Mouse (Mus musculus) spleen, adult 2 months (tissue): ENCODE data around the gene Dhdh. TPM values are rescaled to one million over a fixed set of nuclear protein-coding genes. Genes with fewer than 3 reads are reported as not detected.

Experiments
- DNase-seq, 2 experiments: peaks; one replicate each; pipeline versions ENCODE4 v3.0.0 to v3.0.0-alpha.2; 2012 to 2021; ENCODE audit warnings: low spot score in 2 of 2, low read depth in 1 of 2
- H3K27ac ChIP-seq: fragments of 200-500 bp; 2 replicates; pipeline ENCODE4 v1.5.1; 2012; ENCODE audit warnings: low read length, inconsistent platforms; ENCODE audit not compliant: insufficient read depth
- H3K27me3 ChIP-seq: fragments of 200-500 bp; 2 replicates; pipeline ENCODE4 v1.6.1; 2012; ENCODE audit warnings: mild to moderate bottlenecking, moderate library complexity, low read length, inconsistent platforms; ENCODE audit not compliant: control insufficient read depth, insufficient read depth
- H3K36me3 ChIP-seq: fragments of 200-500 bp; 2 replicates; pipeline ENCODE4 v1.6.1; 2012; ENCODE audit warnings: mild to moderate bottlenecking, low read length, inconsistent platforms; ENCODE audit not compliant: control insufficient read depth, insufficient read depth
- H3K4me1 ChIP-seq: fragments of 200-500 bp; 2 replicates; pipeline ENCODE4 v1.6.1; 2011; ENCODE audit warnings: inconsistent platforms; ENCODE audit not compliant: control insufficient read depth, insufficient read depth, insufficient read length
- H3K4me3 ChIP-seq: fragments of 200-500 bp; 2 replicates; pipeline ENCODE4 v1.5.1; 2011; ENCODE audit warnings: mild to moderate bottlenecking, inconsistent platforms; ENCODE audit not compliant: insufficient read depth, insufficient read length; ENCODE audit errors: extremely low read depth
- CTCF ChIP-seq: fragments of 200-500 bp; IDR thresholded peaks from 2 replicates; pipeline ENCODE4 v1.5.1; 2011; ENCODE audit warnings: mild to moderate bottlenecking, inconsistent platforms; ENCODE audit not compliant: insufficient read depth, insufficient read length, insufficient replicate concordance; ENCODE audit errors: extremely low read depth
- POLR2A ChIP-seq: fragments of 200-500 bp; IDR thresholded peaks from 2 replicates; pipeline ENCODE4 v1.6.1; 2011; ENCODE audit warnings: low read depth, low read length, inconsistent platforms
- WGBS: fragments of 180-500 bp; shearing (Covaris S2); methylation state at CpG from one replicate; pipeline ENCODE4 v1.1.7; 2018; 5-methylcytosine and 5-hydroxymethylcytosine counted together
- polyA plus RNA-seq: library from polyadenylated mRNA; depleted of rRNA; stranded (reverse); fragments of >200 nt; gene quantifications from 2 replicates; pipeline ENCODE4 v1.2.3, GENCODE M21; 2012

The Dhdh gene
- polyA plus RNA-seq, 1 experiment: 1.6 TPM

DNA sequence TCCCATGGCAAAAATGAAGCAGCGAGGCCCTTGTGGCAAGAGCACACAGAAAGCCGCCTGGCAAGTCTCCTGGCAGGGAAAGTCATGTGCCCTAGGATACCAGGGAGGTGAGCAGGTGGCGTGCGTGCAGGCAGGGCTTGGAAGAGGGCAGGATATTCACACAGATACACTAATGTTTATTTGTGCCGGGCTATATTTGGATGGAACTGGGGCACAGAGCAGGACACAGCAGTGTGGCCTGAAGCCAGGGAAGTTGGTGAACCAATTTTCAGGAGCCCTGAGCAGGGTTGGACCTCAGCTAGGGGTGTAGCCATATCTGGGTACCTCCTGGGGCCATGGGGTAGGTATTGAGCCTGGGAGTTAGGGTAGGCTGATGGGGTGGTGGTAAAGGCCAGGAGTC, 4.3 kb upstream of the Dhdh start:
- Histone ChIP-seq H3K36me3 (peaks cover 19% of the 10 kb centered on the region), H3K4me3 (no peak overlapping the region), H3K4me1 (no peaks in the 10 kb centered on the region), H3K27me3 (no peaks in the 10 kb centered on the region), H3K27ac (no peak overlapping the region)
- WGBS: 95% methylated on average over 5 of the region's 5 CpGs
- TF ChIP-seq POLR2A: no peak
- no peak for TF ChIP-seq CTCF
- no peak for DNase-seq

DNA sequence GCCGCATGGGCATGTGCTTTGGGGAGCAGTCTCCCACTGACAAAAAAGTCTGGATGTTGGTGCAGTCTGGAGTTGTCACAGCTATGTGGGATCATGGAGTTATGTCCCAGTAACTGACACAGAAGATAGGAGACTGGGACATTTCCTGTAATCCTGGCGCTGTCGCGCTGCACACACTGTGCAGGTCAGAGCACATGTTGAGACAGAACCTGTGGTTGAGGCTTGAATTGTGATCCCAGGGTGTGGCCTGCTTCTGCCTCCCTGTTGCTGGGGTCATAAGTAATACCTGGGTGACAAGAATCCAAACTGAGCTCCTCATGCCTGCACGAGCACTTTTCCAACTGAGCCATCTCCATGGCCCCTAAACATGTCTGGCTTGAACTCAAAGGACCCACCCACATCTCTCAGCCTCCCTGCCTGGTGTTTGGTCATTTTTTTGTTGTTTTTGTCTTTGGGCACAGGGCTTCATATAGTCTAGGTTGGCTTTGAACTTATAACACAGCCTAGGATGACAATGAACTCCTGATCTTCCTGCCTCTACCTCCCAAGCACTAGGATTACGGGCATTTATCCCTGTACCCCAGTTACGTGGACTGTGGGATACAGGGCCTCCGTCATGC, 3.7 kb upstream of the Dhdh start:
- Histone ChIP-seq H3K36me3 (peaks cover 18% of the 10 kb centered on the region), H3K4me1 (no peaks in the 10 kb centered on the region), H3K27ac (no peak overlapping the region), H3K27me3 (no peaks in the 10 kb centered on the region), H3K4me3 (no peak overlapping the region)
- no peak for DNase-seq
- TF ChIP-seq CTCF: no peak
- TF ChIP-seq POLR2A: no peak
- WGBS: 95% methylated on average over 8 of the region's 8 CpGs

DNA sequence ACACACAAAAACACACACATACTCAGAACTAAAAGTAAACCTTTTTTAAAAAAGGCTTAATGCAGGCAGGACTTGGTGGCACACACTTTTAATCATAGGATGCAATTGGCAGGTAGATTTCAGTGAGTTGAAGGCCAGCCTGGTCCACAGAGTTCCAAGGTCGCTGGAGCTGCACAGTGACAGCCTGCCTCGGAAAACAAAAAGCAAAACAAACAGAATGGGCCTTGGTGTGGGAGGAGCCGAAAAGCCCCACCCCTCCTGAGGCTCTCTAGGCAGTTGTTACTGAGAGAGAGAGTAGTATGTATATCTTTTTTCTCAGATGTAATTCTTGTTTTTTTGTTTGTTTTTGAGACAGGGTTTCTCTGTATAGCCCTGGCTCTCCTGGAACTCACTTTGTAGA, 2.7 kb upstream of the Dhdh start:
- no peaks in the 10 kb centered on the region for H3K27me3 ChIP-seq
- no peak for DNase-seq
- H3K27ac ChIP-seq: no peak overlapping the region
- peaks cover 14% of the 10 kb centered on the region for H3K36me3 ChIP-seq
- H3K4me1 ChIP-seq: no peaks in the 10 kb centered on the region
- TF ChIP-seq POLR2A: no peak
- TF ChIP-seq CTCF: no peak
- WGBS: 31% methylated on average over 3 of the region's 3 CpGs
- H3K4me3 ChIP-seq: no peak overlapping the region

DNA sequence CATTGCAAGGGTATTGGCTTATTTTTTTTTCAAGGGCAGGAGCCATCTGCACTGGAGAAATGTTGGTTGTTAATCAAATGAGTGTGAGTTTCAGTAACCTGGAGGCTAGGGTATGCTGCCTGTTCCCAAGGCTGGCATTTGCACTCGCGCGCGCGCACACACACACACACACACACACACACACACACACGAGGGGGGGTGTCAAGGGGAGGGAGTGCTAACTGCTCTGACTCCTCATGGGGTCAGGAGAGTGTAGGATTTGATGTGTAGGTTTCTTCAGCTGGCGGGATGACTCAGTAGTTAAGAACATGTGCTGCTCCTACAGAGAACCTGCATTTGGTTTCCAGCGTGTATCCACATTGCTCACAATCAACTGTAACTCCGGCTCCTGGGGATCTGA, 2.2 kb upstream of the Dhdh start:
- 71% methylated on average over 9 of the region's 9 CpGs for WGBS
- H3K27ac ChIP-seq: no peak overlapping the region
- H3K4me1 ChIP-seq: no peaks in the 10 kb centered on the region
- no peak for DNase-seq
- no peak for TF ChIP-seq CTCF
- TF ChIP-seq POLR2A: no peak
- peaks cover 12% of the 10 kb centered on the region for H3K36me3 ChIP-seq
- no peak overlapping the region for H3K4me3 ChIP-seq
- H3K27me3 ChIP-seq: no peaks in the 10 kb centered on the region

DNA sequence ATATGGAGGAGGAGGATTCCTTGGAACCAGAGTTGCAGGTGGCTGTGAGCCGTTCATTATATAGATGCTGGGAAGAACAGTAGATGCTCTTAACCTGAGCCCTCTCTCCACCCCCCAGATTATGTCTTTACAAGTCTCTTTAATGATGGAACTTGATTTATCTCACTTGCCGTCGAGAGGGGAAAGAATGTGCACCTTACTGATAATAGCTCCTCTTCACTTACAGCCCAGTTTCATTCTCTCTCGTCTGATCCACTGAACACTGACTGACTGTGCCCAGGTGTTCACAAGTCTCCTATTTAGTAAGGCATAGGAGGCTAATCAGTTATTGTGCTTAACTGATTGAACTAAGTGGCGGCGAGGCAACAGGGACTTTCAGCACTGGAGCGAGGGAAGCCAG, 973 bp upstream of the Dhdh start:
- H3K27ac ChIP-seq: no peak overlapping the region
- H3K4me3 ChIP-seq: no peak overlapping the region
- no peak for DNase-seq
- peaks cover 4% of the 10 kb centered on the region for H3K36me3 ChIP-seq
- TF ChIP-seq CTCF (no peak), POLR2A (no peak)
- no peaks in the 10 kb centered on the region for H3K27me3 ChIP-seq
- no peaks in the 10 kb centered on the region for H3K4me1 ChIP-seq
- WGBS: 81% methylated on average over 7 of the region's 7 CpGs

DNA sequence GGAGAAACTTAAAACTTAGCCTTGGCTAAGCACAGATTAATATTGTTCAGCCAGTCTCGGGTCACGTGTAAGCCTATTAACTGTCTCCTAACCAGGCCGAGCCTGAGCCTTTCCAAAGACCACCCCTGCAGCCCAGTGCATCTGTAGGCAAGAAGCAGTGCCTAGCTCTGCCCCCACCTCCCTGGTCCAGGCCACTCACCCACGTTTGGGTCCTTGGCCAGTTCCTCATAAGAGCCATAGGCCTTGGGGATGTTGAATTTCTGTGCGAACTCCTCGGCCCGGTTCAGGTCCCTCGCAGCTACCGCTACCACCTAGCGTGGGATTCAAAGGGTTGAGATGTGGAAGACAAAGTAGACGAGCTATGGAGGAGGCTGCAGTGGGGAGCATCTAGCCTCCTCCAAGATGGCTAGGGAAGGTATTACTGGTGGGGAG, 728 bp downstream of the Dhdh start:
- Histone ChIP-seq H3K4me1 (no peaks in the 10 kb centered on the region), H3K27me3 (no peaks in the 10 kb centered on the region), H3K36me3 (no peaks in the 10 kb centered on the region), H3K4me3 (no peak overlapping the region), H3K27ac (no peak overlapping the region)
- TF ChIP-seq CTCF (no peak), POLR2A (no peak)
- 81% methylated on average over 11 of the region's 11 CpGs for WGBS
- DNase-seq: no peak

DNA sequence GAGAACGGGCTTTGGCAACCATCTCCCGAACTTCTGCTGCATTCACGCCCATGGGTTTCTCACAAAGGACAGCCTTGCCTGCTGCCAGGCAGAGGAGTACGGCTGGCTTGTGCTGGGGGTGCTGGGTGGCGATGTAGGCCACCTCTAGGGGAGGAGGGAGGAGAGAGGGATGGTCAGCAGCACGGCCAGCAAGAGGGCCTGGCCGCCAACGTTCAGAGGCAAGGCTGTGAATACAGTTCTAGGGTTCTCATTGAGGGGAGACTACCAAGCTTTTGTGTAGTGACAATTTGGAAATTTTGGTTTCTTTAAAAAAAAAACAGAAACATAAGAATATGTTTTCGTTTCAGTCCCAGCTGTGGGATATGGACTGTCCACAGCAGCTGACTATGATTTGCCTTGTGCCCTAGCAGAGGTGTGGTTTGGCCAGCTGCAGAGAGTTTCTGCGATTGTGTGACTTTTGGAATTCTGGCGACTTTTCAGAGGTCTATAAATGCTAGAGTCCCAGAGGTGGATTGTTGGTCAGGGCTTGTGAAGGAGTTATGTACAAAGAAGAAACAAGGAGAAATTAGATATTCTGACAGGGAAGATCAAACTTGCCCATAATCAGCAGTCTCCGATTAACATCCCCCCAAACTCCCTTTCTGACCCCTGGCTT, 1.7 kb downstream of the Dhdh start, which contains the start of gene Gm45808:
Gene Gm45808, minus strand, starts transcription at position 51 of the 655 bp plus-strand sequence.
- Histone ChIP-seq H3K27ac (no peak within 1 kb of the TSS), H3K4me3 (no peak within 1 kb of the TSS), H3K36me3 (no peaks in the 10 kb centered on the region), H3K27me3 (no peaks in the 10 kb centered on the region), H3K4me1 (no peaks in the 10 kb centered on the region)
- 88% methylated on average over 12 of the region's 12 CpGs for WGBS
- TF ChIP-seq POLR2A (no peak), CTCF (no peak)
- DNase-seq: no peak
